Mouse (Mus musculus) stomach, embryonic 16.5 days (tissue): ENCODE data around the gene Gp1ba. TPM values are rescaled to one million over a fixed set of nuclear protein-coding genes. Genes with fewer than 3 reads are reported as not detected.

Experiments
- ATAC-seq: fragments of 200-750 bp; cut with Nextera tagmentation; 2 replicates; pipeline ENCODE4 v1.8.0; 2017; ENCODE audit warnings: moderate number of reproducible peaks, moderate TSS enrichment; ENCODE audit not compliant: insufficient read depth, low FRiP score
- H3K27ac ChIP-seq: fragments of 300-500 bp; sonication (generic); 2 replicates; pipeline ENCODE4 v1.5.1; 2014; ENCODE audit warnings: low read length
- H3K27me3 ChIP-seq: fragments of 300-500 bp; sonication (generic); 2 replicates; pipeline ENCODE4 v1.6.1; 2014; ENCODE audit warnings: low read length, control low read depth, mixed read lengths; ENCODE audit not compliant: control insufficient read depth, insufficient read depth
- H3K36me3 ChIP-seq: fragments of 300-500 bp; sonication (generic); 2 replicates; pipeline ENCODE4 v1.6.1; 2014; ENCODE audit warnings: low read length; ENCODE audit not compliant: control insufficient read depth, insufficient read depth
- H3K4me1 ChIP-seq: fragments of 300-500 bp; sonication (generic); 2 replicates; pipeline ENCODE4 v1.6.1; 2014; ENCODE audit warnings: low read length, control low read depth, mixed read lengths; ENCODE audit not compliant: control insufficient read depth, insufficient read depth
- H3K4me2 ChIP-seq: fragments of 300-500 bp; sonication (generic); 2 replicates; pipeline ENCODE4 v1.6.1; 2014; ENCODE audit warnings: low read depth, low read length, mixed read lengths
- H3K4me3 ChIP-seq: fragments of 300-500 bp; sonication (generic); replicated peaks from 2 replicates; pipeline ENCODE4 v1.5.1; 2014; ENCODE audit warnings: mild to moderate bottlenecking, low read length
- H3K9ac ChIP-seq: fragments of 300-500 bp; sonication (generic); 2 replicates; pipeline ENCODE4 v1.6.1; 2014; ENCODE audit warnings: low read length
- H3K9me3 ChIP-seq: fragments of 300-500 bp; sonication (generic); replicated peaks from 2 replicates; pipeline ENCODE4 v1.6.1; 2016; ENCODE audit warnings: low read length, control low read depth; ENCODE audit not compliant: control insufficient read depth
- WGBS: fragments of 180-500 bp; shearing (Covaris S2); extraction: QIAGEN DNeasy Blood & Tissue Kit; methylation state at CpG from one replicate; pipeline ENCODE4 v1.1.7; 2014; 5-methylcytosine and 5-hydroxymethylcytosine counted together
- polyA plus RNA-seq: library from polyadenylated mRNA; unstranded; fragments of >200 nt; fragmentation: Nextera tagmentation; extraction: Ambion mirVana; gene quantifications from 2 replicates; pipeline ENCODE4 v1.2.1, GENCODE M21; 2015

Gp1ba gene
- polyA plus RNA-seq, 1 experiment from 2014 or later: 0.19 TPM

DNA sequence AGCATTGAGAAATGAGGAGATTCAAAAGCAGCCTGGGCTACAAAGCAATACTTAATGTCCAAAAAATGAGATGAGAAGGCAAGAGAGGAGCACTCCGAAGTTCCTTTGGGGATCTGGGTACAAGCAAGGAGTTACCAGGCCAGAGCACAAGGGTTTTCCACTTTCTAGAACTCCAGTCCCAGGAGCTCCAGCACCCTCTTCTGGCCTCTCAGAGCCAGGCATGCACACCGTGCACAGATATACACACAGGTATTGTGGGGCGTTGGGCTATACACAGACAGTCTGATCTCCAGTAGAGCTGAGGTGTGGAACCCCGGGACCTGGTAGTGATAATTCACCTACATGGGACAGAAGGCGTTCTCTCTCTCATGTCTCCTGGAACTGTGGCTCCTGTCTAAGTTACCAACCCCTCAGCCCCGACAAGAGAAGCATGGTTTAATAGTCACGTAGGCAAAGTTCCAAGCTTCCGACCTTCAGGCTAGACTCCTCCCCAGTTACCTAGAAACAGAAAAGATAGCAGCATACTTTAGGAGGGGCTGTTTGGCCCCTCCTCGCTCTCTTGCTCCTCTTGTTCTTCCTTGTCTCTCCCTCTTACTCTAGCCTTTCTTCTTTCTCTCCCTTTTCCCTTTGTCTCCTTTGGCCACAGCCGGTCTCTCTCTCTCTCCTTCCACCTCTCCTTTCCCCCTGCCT lies 15.7 kb upstream of the Gp1ba start:
- ATAC-seq: no peak
- WGBS: 68% methylated on average over 10 of the region's 10 CpGs

DNA sequence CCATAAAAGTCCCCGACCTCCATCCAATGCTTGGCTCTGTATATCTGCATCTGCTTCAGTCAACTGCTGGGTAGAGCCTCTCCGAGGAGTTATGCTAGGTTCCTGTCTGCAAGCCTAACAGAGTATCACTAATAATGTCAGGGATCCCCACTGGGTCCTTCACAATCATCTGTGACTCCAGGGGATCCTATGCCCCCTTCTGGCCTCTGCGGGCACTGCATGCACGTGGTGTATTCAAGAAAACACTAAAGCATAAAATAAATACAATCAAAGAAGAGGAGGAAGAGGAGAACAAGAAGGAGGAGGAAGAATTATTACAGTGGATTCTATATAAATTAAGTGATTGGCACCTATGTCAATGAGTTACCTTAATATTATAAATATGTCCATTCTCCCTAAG lies 13.4 kb upstream of the Gp1ba start:
- 42% methylated on average over 4 of the region's 4 CpGs for WGBS
- Histone ChIP-seq H3K4me2 (no peak overlapping the region), H3K4me3 (no peak overlapping the region), H3K27me3 (no peaks in the 10 kb centered on the region), H3K27ac (no peak overlapping the region), H3K36me3 (no peaks in the 10 kb centered on the region), H3K4me1 (peaks cover 8% of the 10 kb centered on the region; the same call in 1 of the 2 replicates), H3K9ac (no peak overlapping the region), H3K9me3 (no peaks in the 10 kb centered on the region)
- ATAC-seq: no peak

More for the DNA sequence above, 15.7 kb upstream of the Gp1ba start:
- no peak overlapping the region for H3K4me3 ChIP-seq
- no peak overlapping the region for H3K27ac ChIP-seq
- no peaks in the 10 kb centered on the region for H3K36me3 ChIP-seq
- no peak overlapping the region for H3K9ac ChIP-seq
- peaks cover 8% of the 10 kb centered on the region; the same call in 1 of the 2 replicates for H3K4me1 ChIP-seq
- no peak overlapping the region for H3K4me2 ChIP-seq
- H3K27me3 ChIP-seq: no peaks in the 10 kb centered on the region
- no peaks in the 10 kb centered on the region for H3K9me3 ChIP-seq

DNA sequence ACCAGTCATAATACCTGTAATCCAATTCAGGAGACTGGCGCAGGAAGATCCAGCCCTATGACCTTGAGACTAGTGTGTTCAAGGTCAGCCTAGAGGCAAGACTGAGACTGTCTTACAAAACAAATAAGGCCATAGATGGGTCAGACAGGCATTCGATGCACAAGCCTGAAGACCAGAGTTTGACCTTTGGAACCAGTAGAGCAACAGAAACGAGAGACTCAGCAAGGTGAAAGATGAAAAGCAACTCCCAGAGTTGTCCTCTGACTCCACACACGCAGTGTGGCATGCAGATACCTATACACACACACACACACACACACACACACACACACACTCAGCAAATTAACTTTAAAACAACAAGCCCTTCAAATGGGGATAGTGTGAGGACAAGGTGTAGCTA lies 12.0 kb upstream of the Gp1ba start:
- WGBS: 55% methylated on average over 4 of the region's 4 CpGs

DNA sequence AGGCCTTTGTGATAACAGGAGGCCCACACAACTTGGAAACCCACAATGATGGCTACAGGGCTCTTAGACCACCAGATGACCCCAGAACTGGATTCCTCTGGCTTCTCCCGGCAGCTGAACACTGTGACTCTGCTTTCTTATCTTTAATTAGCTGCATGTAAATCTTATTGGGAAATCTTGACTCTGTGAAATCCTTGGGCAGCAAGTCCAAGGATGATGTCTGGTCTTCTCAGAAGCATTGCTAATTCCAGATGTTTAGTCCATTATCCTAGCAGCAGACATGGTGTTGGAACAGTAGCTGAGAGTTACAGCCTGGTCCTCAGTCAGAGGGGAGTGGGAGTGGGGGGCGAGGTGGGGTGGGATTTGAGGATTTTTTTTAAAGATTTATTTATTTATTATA lies 10.5 kb upstream of the Gp1ba start:
- Histone ChIP-seq H3K27me3 (no peaks in the 10 kb centered on the region), H3K27ac (no peak overlapping the region), H3K4me2 (no peak overlapping the region), H3K36me3 (no peaks in the 10 kb centered on the region), H3K9me3 (no peaks in the 10 kb centered on the region), H3K9ac (no peak overlapping the region), H3K4me3 (no peak overlapping the region), H3K4me1 (no peaks in the 10 kb centered on the region)
- ATAC-seq: no peak
- 72% methylated on average over 2 of the region's 2 CpGs for WGBS

More for the DNA sequence above, 12.0 kb upstream of the Gp1ba start:
- Histone ChIP-seq H3K36me3 (no peaks in the 10 kb centered on the region), H3K27me3 (no peaks in the 10 kb centered on the region), H3K9me3 (no peaks in the 10 kb centered on the region), H3K27ac (no peak overlapping the region), H3K4me1 (0 out of 2 replicates have a peak, but pooled peaks cover 5% of the 10 kb centered on the region), H3K9ac (no peak overlapping the region), H3K4me3 (no peak overlapping the region), H3K4me2 (no peak overlapping the region)
- ATAC-seq: no peak

DNA sequence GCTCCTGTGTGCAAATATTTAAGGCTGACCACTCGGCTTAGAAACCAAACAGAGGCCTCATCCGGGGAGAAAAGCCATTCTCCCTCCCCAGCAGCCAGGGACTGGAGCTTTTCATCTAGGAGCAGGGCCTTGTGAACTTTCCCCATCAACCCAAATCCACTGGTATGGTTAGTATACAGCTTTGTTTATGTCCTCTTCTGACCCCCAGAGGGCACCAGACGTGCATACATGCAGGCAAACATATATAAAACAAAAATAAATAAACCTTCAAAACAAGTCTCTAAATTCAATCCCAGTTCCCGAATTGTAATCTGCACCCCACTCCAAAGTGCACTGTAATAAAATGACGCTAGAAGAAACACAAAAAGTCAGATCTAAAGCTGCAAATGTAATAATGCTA lies 9.4 kb upstream of the Gp1ba start:
- Histone ChIP-seq H3K27ac (no peak overlapping the region), H3K27me3 (no peaks in the 10 kb centered on the region), H3K4me2 (no peak overlapping the region), H3K9me3 (no peaks in the 10 kb centered on the region), H3K9ac (no peak overlapping the region), H3K4me1 (no peaks in the 10 kb centered on the region), H3K4me3 (no peak overlapping the region), H3K36me3 (no peaks in the 10 kb centered on the region)
- no peak for ATAC-seq
- WGBS: 40% methylated on average over 5 of the region's 5 CpGs

DNA sequence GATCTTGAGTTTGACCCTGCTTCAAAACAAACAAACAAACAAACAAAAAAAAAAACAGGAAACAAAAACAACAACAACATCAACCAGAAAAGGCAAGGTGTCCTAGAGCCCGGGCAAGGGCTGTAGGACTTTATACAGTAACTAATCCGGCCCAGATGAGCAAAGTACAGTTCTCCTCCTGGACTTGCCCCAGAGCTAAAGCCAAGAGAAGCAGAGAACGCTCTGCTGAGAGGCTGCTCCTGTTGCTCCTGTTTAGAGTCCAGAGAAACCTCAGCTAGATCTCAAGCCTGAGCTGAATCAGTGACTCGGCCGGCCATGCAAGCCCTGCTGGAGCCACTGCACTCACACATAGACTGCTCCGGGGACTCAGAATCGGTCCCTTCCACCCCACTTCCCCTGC lies 8.8 kb upstream of the Gp1ba start:
- Histone ChIP-seq H3K4me3 (no peak overlapping the region), H3K36me3 (no peaks in the 10 kb centered on the region), H3K9ac (no peak overlapping the region), H3K4me2 (no peak overlapping the region), H3K9me3 (no peaks in the 10 kb centered on the region), H3K27ac (no peak overlapping the region), H3K27me3 (no peaks in the 10 kb centered on the region), H3K4me1 (no peaks in the 10 kb centered on the region)
- ATAC-seq: no peak
- 75% methylated on average over 7 of the region's 7 CpGs for WGBS

DNA sequence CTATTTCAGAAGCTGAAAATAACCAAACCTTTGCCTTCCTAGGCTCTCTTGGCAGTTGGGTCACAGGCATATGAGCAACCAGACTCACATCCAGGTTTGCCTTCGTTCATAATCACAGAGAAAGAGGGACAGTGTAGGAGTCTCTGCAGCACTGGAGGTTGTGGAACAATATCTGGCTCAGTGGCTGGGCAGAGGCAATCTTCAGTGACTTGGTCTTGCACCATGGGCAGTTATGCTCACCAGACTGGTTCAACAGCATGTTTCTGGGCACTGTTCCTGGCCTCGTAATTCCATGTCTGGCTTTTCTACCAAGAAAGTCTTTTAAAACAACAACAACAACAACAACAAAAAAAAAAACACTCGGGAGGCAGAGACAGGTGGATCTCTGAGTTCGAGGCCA lies 3.3 kb upstream of the Gp1ba start:
- Histone ChIP-seq H3K36me3 (no peaks in the 10 kb centered on the region), H3K27me3 (no peaks in the 10 kb centered on the region), H3K9me3 (no peaks in the 10 kb centered on the region), H3K4me1 (no peaks in the 10 kb centered on the region), H3K27ac (no peak overlapping the region), H3K4me3 (no peak overlapping the region), H3K4me2 (no peak overlapping the region), H3K9ac (no peak overlapping the region)
- whole genome bisulfite sequencing: 75% methylated on average over 4 of the region's 4 CpGs
- ATAC-seq: no peak

DNA sequence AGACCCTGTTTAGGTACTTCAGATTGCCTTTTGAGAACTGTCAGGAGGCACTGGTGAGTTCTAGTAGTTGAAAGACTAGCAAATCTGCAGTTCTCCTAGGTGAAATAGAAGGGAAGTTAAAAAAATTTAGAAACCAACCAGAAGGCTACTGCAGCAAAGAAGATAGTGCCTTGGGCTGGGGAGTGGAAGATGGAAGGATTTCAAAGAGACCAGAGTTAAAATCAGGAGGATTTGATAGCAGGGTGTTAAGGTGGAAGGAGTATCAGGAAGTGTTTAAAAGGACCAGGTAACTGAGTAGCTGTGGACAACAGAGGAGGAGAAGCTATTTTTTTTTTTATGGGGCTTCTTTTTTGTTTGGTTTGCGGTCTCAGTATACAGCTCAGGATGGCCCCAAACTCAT lies 1.2 kb upstream of the Gp1ba start:
- Histone ChIP-seq H3K27ac (no peak overlapping the region), H3K9me3 (no peaks in the 10 kb centered on the region), H3K9ac (no peak overlapping the region), H3K4me1 (no peaks in the 10 kb centered on the region), H3K4me2 (no peak overlapping the region), H3K4me3 (no peak overlapping the region), H3K27me3 (no peaks in the 10 kb centered on the region), H3K36me3 (no peaks in the 10 kb centered on the region)
- ATAC-seq: no peak
- WGBS: 100% methylated on average over 1 of the region's 1 CpGs

DNA sequence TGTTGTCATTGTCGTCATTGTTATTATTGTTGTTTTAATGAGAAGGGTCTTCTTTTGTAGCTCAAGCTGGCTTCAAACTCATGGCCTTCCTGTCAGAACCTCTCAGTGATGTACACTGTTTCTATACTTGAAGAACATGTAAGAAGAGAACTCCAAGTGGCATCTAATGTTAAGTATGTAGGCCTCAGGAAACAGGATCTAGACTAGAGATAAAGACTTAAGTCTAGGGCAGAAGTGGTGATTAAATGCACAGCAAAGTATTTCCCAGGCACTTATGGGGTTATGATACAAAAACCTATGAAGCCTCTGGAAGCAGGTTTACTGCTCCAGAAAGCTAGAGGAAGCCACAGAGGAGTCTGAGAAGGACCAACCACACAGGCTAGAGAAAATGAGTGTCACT lies 629 bp upstream of the Gp1ba start:
- WGBS: 80% methylated on average over 1 of the region's 1 CpGs
- Histone ChIP-seq H3K36me3 (no peaks in the 10 kb centered on the region), H3K27me3 (no peaks in the 10 kb centered on the region), H3K27ac (no peak overlapping the region), H3K9ac (no peak overlapping the region), H3K4me1 (no peaks in the 10 kb centered on the region), H3K9me3 (no peaks in the 10 kb centered on the region), H3K4me3 (no peak overlapping the region), H3K4me2 (no peak overlapping the region)
- ATAC-seq: no peak
